Mouse (Mus musculus) cerebellum, postnatal 36 days (tissue): ENCODE results near the gene Pxn.
A peak's percentile ranks its signal among the peaks of the same experiment; 100 is the strongest.

ENCODE experiments used
- DNase-seq, 2 experiments: peaks; one replicate each; pipeline ENCODE4 v3.0.0; 2021 to 2022; ENCODE audit warnings: mixed read lengths in 2 of 2

The Pxn gene

DNA sequence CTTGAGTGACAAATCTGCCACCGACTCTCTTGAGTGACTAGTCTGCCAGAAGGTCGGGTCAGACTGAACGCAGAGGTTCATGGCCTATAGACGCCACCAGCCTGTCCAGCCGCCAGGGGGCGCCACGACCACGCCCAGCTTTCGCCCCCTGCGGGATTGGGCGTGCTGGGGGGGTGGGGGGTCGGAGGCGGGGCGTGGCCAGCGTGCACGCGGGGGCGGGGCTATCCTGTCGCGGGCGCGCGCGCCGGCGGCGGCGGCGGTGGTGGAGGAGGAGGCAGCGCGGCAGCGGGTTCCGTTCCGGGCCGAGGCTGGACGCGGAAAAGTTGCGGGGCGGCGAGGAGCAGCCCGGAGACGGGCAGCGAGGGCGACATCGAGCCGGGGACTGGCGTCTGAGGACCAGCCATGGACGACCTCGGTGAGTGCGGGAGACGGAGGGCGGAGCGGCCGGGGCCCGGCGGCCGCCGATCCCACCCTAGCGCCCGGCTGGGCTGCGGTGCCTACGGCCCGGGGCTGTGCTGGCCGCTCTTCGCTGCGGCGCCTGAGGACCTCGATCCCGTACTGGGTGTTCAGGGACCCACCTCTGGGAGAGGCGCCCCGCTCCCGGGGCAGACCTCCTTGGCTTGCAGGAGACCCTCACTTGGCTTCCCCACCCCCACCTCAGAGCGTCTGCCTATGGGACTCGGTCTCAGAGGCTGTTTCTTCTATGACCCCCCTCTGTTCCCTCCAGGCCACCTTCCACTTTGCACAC, at the start of gene Pxn:
Gene Pxn, plus strand, starts transcription at position 223 of the 748 bp plus-strand sequence.
- peak; percentile 95 for DNase-seq

DNA sequence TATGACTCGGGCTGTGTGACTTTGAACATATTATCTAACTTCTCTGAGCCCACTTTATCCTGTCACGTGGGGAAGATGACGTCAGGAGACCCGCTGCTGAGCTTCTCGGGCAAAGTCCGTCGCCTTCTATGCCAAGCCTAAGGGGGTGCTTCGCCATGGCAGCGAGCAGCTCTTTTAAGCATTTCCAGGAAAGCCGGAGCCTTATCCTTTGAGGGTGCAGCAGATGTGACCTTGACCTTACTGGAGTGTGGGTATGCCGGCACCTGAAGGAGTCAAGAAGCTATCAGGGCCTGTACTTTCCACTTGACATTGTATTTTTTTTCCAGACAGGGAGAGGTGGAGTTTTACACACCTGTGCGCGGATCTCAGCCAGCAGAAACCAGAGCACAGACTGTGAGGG, 47.6 kb upstream of the Pxn start:
- DNase-seq, result no peak

DNA sequence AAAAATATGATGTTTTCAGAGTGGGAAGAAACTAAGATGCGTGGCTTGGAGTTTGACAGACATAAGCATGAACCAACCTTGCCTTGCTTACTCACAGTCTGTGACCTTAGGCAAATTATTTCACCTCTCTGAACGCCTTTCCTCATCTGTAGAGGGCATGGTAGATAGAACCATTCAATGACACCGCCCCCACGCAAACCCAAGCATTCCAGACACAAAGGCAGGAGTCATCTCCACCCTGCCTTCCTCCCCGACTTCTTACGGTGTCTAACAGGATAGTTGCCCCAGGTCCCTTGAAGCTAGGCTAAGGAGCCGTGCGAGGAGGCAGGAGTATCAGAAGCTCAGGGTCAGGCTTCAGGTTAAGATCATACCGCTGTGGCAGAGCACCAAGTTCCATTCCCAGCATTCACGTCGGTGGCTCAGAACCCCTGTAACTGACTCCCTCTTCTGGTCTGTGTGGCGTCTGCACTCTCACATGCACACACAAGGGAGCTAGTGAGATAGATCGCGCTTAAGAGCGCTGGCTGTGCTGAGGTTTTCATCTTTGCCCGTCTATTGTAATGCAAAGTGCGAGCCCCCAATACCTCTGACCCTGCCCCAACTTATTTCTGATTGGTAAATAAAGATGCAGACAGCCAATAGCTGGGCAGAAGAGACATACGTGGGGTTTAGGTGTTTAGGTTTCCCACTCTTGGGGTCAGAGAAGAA, 41.9 kb upstream of the Pxn start:
- DNase-seq, result no peak

GRCm38 (mm10) chr5:115465642-115466420, 40.6 kb upstream of the Pxn start, which contains the start of gene Pla2g1b:
Gene Pla2g1b, plus strand, starts transcription at chr5:115466262.
- no peak for DNase-seq

DNA sequence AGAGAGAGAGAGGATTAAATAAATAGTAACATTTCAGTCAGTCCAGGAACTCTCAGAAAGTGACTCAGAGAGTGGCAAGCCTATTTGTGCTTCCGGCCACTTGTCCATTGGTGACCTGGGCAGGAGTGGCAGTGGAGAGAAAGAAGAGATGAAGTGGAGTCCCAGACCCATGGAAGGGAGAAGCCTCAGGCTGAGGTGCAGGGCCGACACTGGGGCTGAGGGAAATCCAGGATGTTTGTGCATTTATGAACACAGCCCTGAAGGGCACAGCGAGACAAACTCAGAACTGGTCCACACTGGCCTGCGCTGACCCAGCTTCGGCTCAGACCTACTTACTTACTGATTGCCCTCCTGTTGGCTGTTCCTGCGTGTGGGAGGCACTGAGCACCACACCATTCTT, 36.7 kb upstream of the Pxn start:
- DNase-seq, result no peak

DNA sequence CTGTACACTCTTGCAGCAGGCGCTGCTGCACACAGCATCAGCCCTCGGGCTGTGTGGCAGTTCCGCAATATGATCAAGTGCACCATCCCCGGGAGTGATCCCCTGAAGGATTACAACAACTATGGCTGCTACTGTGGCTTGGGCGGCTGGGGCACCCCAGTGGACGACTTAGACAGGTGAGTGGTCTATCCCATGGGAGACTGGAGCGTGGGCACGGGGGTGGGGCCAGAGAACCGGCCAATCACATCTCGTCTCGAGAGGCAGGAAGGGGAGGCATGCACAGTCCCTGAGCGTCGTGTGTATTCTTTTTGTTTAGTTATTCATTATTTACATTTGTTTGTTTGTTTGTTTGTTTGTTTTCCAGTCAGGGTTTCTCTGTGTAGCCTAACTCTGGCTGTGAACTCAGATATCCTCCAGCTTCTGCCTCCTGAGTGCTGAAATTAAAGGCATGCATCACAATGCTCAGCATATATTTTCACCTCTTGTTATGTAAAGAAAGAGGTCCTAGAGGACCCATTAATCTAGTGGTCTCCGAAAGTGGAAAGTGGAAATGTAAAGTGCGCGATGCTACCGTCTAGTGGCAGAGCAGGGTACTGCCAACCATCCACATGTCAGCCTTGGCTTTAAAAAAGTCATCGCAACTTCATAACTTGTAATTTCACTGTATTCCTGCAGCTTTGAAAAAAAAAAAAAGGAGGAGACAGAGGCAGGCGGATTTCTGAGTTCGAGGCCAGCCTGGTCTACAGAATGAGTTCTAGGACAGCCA, 35.5 kb upstream of the Pxn start:
- DNase-seq, result peak; percentile 52 to 62

DNA sequence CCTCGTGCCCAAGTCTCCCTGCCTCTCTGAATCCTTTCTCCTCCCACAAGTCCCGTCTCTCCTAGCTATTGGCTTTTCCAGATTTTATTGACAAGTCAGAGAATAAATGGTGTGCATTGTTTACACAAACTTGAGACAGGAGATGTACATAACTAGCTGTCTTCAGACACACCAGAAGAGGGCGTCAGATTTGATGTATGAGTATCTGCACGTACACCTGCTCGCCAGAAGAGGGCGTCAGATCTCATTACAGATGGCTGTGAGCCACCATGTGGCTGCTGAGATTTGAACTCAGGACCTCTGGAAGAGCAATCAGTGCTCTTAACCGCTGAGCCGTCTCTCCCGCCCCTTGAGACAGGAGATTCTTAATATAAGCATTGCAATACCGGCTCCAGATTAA, 33.3 kb upstream of the Pxn start:
- no peak for DNase-seq

DNA sequence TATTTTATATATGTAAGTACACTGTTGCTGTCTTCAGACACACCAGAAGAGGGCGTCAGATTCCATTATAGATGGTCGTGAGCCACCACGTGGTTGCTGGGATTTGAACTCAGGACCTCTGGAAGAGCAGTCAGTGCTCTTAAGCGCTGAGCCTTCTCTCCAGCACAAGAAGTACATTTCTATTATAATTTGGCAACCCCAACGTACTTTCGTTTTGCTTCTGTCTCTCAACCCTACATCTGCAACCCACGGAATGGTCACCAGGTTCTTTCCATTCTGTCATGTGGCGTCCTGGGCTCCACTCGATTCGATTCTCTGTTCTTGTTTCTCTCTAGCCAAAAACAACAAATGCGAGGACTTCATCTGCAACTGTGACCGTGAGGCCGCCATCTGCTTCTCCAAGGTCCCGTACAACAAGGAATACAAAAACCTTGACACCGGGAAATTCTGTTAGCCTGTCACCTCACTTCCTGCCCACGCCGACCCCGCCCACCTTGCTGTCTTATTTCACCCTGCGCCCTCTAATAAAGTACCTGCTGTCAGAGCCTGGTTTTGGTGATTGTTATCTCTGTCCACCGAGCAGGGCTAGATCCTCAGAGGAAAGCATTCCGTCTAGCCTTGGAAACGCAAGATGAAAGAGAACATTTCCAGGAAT, 32.2 kb upstream of the Pxn start:
- no peak for DNase-seq

DNA sequence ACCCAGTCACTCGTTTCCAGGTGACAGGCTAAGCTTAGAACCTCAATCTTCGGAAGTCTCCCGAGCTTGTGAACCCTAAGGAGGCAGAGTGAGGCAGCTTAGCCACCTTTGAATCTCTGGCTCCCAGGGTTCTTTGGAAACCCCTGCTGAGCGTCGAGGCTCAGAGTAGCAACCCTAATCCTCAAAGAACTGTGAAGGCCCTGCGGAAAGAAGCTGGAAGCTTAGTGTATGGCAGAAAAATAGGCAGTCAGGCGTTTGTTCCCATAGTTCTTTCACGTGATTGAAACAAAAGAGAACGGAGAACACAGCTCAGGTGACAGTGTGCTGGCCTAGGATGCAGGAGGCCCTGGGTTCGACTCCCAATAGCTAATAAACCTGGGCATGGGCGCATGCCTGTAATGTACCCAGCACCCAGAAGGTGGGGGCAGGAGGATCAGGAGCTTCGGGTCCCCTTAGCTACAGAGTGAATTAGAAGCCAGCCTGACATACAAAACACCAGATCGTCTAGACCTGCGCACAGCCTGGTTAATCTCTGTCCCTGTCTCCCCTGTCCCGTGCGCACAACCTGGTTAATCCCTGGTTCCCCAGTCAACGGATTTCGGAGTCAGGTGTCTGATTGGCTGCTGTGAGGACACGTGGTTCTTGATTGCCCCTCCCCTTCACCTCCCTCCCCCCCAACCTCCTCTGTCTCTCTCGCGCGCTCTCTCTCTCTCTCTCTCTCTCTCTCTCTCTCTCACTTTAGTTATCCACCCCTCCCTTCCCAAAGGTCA, 31.0 kb upstream of the Pxn start:
- DNase-seq, result peak; percentile 46 to 61

DNA sequence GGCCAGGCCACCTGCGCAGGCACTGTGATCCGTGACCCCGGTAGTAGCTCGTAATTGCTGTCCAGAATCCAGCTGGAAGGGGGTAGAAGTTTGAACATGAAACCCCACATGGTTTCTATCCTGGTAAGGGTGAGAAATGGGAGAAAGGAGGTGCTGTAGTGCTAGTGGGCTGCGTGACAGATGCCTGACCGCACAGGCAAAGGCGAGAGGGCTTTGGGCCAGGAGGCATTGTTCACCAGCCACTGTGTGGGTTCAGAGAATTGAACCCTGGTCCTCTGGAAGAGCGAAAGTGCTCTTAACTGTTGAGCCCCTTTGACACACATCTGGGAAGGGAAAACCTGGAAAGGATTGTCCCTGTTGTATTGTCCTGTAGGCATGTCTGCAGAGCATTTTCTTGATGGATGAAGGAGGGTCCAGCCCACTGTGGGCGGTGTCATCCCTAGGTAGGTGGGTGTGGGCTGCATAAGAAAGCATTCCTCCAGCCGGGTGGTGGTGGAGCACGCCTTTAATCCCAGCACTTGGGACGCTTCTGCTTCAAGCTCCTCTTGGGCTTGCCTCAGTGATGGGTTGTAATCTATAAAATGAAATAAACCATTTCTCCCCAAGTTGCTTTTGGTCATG, 30.3 kb upstream of the Pxn start:
- DNase-seq, result no peak

DNA sequence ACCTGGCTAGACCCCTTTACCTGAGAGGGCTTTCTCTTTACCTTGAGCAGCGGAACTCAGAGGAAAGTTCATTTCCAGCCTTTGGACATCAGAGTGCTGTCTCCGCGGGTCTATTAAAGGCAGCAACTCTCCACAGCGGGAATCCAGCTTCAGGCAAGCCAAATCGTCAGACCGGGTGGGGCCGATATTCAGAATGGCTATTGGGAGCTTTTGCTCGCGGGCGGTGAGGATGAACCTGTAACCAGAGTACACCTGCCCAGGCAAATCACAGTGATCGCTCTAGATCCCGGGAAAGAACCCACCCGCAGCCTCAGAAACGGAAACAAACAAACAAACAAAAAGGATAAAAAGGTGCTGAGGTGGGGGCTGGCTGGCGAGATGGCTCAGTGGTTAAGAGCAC, 26.9 kb upstream of the Pxn start:
- no peak for DNase-seq

DNA sequence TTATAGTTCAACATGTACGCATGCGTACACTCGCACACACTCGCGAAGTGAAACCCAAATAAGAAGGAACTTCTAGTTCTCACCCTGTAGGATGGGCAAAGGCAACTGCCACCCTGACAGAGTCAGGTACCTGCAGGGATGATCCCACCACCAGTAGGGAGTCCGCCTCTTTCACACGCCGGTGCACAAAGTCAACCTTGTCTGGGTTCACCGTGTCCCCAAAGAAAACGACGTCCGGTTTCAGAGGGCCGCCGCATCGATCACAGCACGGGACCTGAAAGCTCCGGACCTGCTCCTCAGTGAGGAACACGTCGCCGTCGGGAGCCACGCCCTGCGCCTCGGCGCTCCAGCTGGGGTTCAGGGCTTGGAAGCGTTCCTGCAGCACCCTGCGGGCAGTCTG, 26.4 kb upstream of the Pxn start:
- no peak for DNase-seq

DNA sequence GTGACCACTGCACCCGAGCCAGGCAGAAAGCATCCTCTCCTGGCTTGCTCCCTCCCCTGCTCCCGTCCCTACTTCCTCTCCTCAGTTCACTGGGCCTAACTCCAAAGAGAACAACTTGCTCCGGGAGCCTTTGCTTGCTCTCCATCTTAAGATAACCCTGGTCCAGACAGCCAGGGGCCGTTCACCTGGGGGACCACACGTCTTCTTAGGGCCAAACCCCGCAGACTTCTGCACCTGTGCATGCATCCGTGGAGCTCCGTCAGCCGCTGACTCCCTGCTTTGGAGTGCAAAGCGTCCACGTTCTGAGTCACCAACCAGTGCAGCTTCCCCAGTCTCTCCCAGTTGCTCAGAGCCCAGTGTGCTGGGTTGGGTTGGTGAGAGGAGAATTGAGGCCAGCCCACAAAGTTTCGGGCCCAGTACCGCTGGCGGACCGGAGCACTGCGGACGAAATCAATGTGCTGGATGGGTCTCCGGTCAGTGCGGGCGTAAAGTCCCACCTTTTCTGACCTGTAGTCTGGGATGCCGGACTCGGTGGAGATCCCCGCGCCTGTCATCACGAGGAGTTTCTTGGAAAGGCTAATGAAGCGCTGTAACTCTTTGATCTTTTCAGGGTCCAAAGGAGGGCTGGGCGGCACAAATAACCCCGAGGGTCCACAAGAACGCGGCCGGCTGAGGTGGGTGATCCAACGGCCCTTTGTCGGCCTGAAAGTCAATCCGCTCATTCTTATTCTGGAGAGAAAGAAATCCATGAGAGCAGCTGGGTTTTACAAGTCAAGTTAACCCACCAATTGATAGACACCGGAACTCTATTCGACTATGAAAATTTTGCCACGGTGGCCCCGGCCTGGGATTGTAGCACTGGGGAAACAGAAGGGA, 23.8 kb upstream of the Pxn start:
- no peak for DNase-seq

- DNase-seq, result no peak
Measured at GRCm38 (mm10) chr5:115483385-115483784, 23.1 kb upstream of the Pxn start.

GRCm38 (mm10) chr5:115483947-115484920, 22.2 kb upstream of the Pxn start, which contains the start of gene Sirt4:
Gene Sirt4, minus strand, starts transcription at chr5:115484725.
- peak; percentile 74 to 84 for DNase-seq

GRCm38 (mm10) chr5:115484996-115485395, 21.5 kb upstream of the Pxn start:
- no peak for DNase-seq

GRCm38 (mm10) chr5:115485489-115486205, 20.8 kb upstream of the Pxn start:
- no peak for DNase-seq

GRCm38 (mm10) chr5:115486726-115487125, 19.8 kb upstream of the Pxn start:
- no peak for DNase-seq
